Mouse (Mus musculus) midbrain, embryonic 12.5 days (tissue): ENCODE measurements around the gene Fam171a1. TPM values are rescaled to one million over a fixed set of nuclear protein-coding genes. Genes with fewer than 3 reads are reported as not detected.
"Not testable (repeated sequence)": the region's sequence is repeated elsewhere in the genome, so short reads cannot be mapped to it uniquely, and the experiment has no call there.

Experiments
- ATAC-seq: fragments of 200-750 bp; cut with Nextera tagmentation; 2 replicates; pipeline ENCODE4 v1.8.0; 2017; ENCODE audit warnings: low read depth, moderate TSS enrichment, moderate library complexity; ENCODE audit not compliant: low FRiP score
- H3K27ac ChIP-seq: fragments of 300-500 bp; sonication (generic); replicated peaks from 2 replicates; pipeline ENCODE4 v1.5.1; 2016; ENCODE audit warnings: mild to moderate bottlenecking
- H3K27me3 ChIP-seq: fragments of 300-500 bp; sonication (generic); 2 replicates; pipeline ENCODE4 v1.6.1; 2016; ENCODE audit warnings: mild to moderate bottlenecking
- H3K36me3 ChIP-seq: fragments of 300-500 bp; sonication (generic); 2 replicates; pipeline ENCODE4 v1.6.1; 2016
- H3K4me1 ChIP-seq: fragments of 300-500 bp; sonication (generic); 2 replicates; pipeline ENCODE4 v1.6.1; 2016
- H3K4me2 ChIP-seq: fragments of 300-500 bp; sonication (generic); replicated peaks from 2 replicates; pipeline ENCODE4 v1.6.1; 2016; ENCODE audit warnings: mild to moderate bottlenecking, moderate library complexity
- H3K4me3 ChIP-seq: fragments of 300-500 bp; sonication (generic); 2 replicates; pipeline ENCODE4 v1.5.1; 2016; ENCODE audit warnings: mild to moderate bottlenecking
- H3K9ac ChIP-seq: fragments of 300-500 bp; sonication (generic); replicated peaks from 2 replicates; pipeline ENCODE4 v1.6.1; 2016; ENCODE audit warnings: mild to moderate bottlenecking, moderate library complexity
- H3K9me3 ChIP-seq: fragments of 300-500 bp; sonication (generic); 2 replicates; pipeline ENCODE4 v1.6.1; 2016; ENCODE audit warnings: mild to moderate bottlenecking
- WGBS: fragments of 180-500 bp; shearing (Covaris S2); methylation state at CpG from one replicate; pipeline ENCODE4 v1.1.7; 2016; 5-methylcytosine and 5-hydroxymethylcytosine counted together
- polyA plus RNA-seq: library from polyadenylated mRNA; unstranded; fragments of >200 nt; fragmentation: Nextera tagmentation; extraction: Ambion mirVana; gene quantifications from 2 replicates; pipeline ENCODE4 v1.2.1, GENCODE M21; 2016

The Fam171a1 gene
- polyA plus RNA-seq, 1 experiment from 2014 or later, result 51.8 TPM

GRCm38 (mm10) chr2:3158682-3159412 is 44.8 kb downstream of the Fam171a1 start:
- Histone ChIP-seq H3K27me3 (no peaks in the 10 kb centered on the region), H3K36me3 (no peaks in the 10 kb centered on the region), H3K4me2 (no peak overlapping the region), H3K27ac (no peak overlapping the region), H3K4me3 (no peak overlapping the region), H3K9ac (no peak overlapping the region), H3K9me3 (no peaks in the 10 kb centered on the region), H3K4me1 (no peaks in the 10 kb centered on the region; the same call in 1 of the 2 replicates)
- 79% methylated on average over 8 of the region's 8 CpGs for WGBS
- ATAC-seq, result no peak

GRCm38 (mm10) chr2:3161578-3161977 is 47.6 kb downstream of the Fam171a1 start:
- Histone ChIP-seq H3K9ac (no peak overlapping the region), H3K27ac (no peak overlapping the region), H3K4me2 (no peak overlapping the region), H3K27me3 (no peaks in the 10 kb centered on the region), H3K36me3 (no peaks in the 10 kb centered on the region), H3K4me1 (no peaks in the 10 kb centered on the region), H3K4me3 (no peak overlapping the region), H3K9me3 (no peaks in the 10 kb centered on the region)
- 61% methylated on average over 1 of the region's 1 CpGs for WGBS
- ATAC-seq, result no peak

GRCm38 (mm10) chr2:3163501-3164076 is 49.6 kb downstream of the Fam171a1 start:
- no peak overlapping the region for H3K4me2 ChIP-seq
- H3K27ac ChIP-seq, result no peak overlapping the region
- no peaks in the 10 kb centered on the region for H3K36me3 ChIP-seq
- H3K27me3 ChIP-seq, result no peaks in the 10 kb centered on the region
- H3K9ac ChIP-seq, result no peak overlapping the region
- ATAC-seq, result no peak
- H3K9me3 ChIP-seq, result no peaks in the 10 kb centered on the region
- no peaks in the 10 kb centered on the region for H3K4me1 ChIP-seq
- 88% methylated on average over 9 of the region's 9 CpGs for WGBS
- H3K4me3 ChIP-seq, result no peak overlapping the region

GRCm38 (mm10) chr2:3165037-3165600 is 51.1 kb downstream of the Fam171a1 start:
- Histone ChIP-seq H3K27ac (no peak overlapping the region), H3K4me3 (no peak overlapping the region), H3K9me3 (no peaks in the 10 kb centered on the region), H3K36me3 (no peaks in the 10 kb centered on the region), H3K27me3 (no peaks in the 10 kb centered on the region), H3K9ac (no peak overlapping the region), H3K4me1 (peaks cover 4% of the 10 kb centered on the region; the same call in 1 of the 2 replicates), H3K4me2 (no peak overlapping the region)
- WGBS, result 82% methylated on average over 8 of the region's 8 CpGs
- no peak for ATAC-seq

- no peak overlapping the region for H3K4me2 ChIP-seq
- H3K4me1 ChIP-seq, result peaks cover 4% of the 10 kb centered on the region; the same call in 1 of the 2 replicates
- no peak overlapping the region for H3K9ac ChIP-seq
- H3K4me3 ChIP-seq, result no peak overlapping the region
- ATAC-seq, result no peak
- H3K27me3 ChIP-seq, result no peaks in the 10 kb centered on the region
- WGBS, result 75% methylated on average over 7 of the region's 7 CpGs
- H3K27ac ChIP-seq, result no peak overlapping the region
- no peaks in the 10 kb centered on the region for H3K9me3 ChIP-seq
- no peaks in the 10 kb centered on the region for H3K36me3 ChIP-seq
These were observed 52.0 kb downstream of the Fam171a1 start for GRCm38 (mm10) chr2:3165890-3166605.

- Histone ChIP-seq H3K36me3 (no peaks in the 10 kb centered on the region), H3K27ac (peak overlapping the region; percentile 65), H3K4me2 (0 out of 2 replicates have a peak overlapping the region, but pooled peaks have one; percentile 7), H3K9ac (no peak overlapping the region), H3K27me3 (no peaks in the 10 kb centered on the region), H3K4me3 (no peak overlapping the region), H3K9me3 (no peaks in the 10 kb centered on the region), H3K4me1 (peaks cover 4% of the 10 kb centered on the region; the same call in 1 of the 2 replicates)
- WGBS, result 80% methylated on average over 14 of the region's 14 CpGs
- peak; percentile 61; the same call in 1 of the 2 replicates for ATAC-seq
These were observed 54.8 kb downstream of the Fam171a1 start for GRCm38 (mm10) chr2:3168719-3169402.

GRCm38 (mm10) chr2:3169403-3169747 is 55.4 kb downstream of the Fam171a1 start:
- H3K4me1 ChIP-seq, result peaks cover 4% of the 10 kb centered on the region; the same call in 1 of the 2 replicates
- no peaks in the 10 kb centered on the region for H3K36me3 ChIP-seq
- H3K9me3 ChIP-seq, result no peaks in the 10 kb centered on the region
- H3K9ac ChIP-seq, result no peak overlapping the region
- peak; percentile 10; the same call in 1 of the 2 replicates for ATAC-seq
- H3K27me3 ChIP-seq, result no peaks in the 10 kb centered on the region
- no peak overlapping the region for H3K4me3 ChIP-seq
- 0 out of 2 replicates have a peak overlapping the region, but pooled peaks have one; percentile 7 for H3K4me2 ChIP-seq
- WGBS, result 79% methylated on average over 3 of the region's 3 CpGs
- peak overlapping the region; percentile 65; the same call in 1 of the 2 replicates for H3K27ac ChIP-seq

- Histone ChIP-seq H3K9me3 (no peaks in the 10 kb centered on the region), H3K9ac (no peak overlapping the region), H3K4me3 (no peak overlapping the region), H3K36me3 (no peaks in the 10 kb centered on the region), H3K4me2 (no peak overlapping the region), H3K27ac (no peak overlapping the region), H3K4me1 (peaks cover 4% of the 10 kb centered on the region; the same call in 1 of the 2 replicates), H3K27me3 (no peaks in the 10 kb centered on the region)
- ATAC-seq, result no peak
- WGBS, result 74% methylated on average over 3 of the region's 3 CpGs
These were observed 57.8 kb downstream of the Fam171a1 start for GRCm38 (mm10) chr2:3171774-3172173.

- Histone ChIP-seq H3K36me3 (no peaks in the 10 kb centered on the region), H3K27ac (no peak overlapping the region), H3K9me3 (no peaks in the 10 kb centered on the region), H3K27me3 (no peaks in the 10 kb centered on the region), H3K4me3 (no peak overlapping the region), H3K4me1 (peaks cover 4% of the 10 kb centered on the region; the same call in 1 of the 2 replicates), H3K9ac (no peak overlapping the region), H3K4me2 (no peak overlapping the region)
- ATAC-seq, result no peak
- WGBS, result 89% methylated on average over 3 of the region's 3 CpGs
These were observed 58.6 kb downstream of the Fam171a1 start for GRCm38 (mm10) chr2:3172656-3173055.

- H3K36me3 ChIP-seq, result peaks cover 14% of the 10 kb centered on the region; the same call in 1 of the 2 replicates
These were observed 60.9 kb downstream of the Fam171a1 start for GRCm38 (mm10) chr2:3174890-3175289.

GRCm38 (mm10) chr2:3175988-3176387 is 62.0 kb downstream of the Fam171a1 start:
- not testable (repeated sequence) for H3K27me3 ChIP-seq, H3K4me2 ChIP-seq, H3K27ac ChIP-seq, H3K9me3 ChIP-seq, H3K4me3 ChIP-seq, ATAC-seq, H3K9ac ChIP-seq, H3K4me1 ChIP-seq
- WGBS, result 93% methylated on average over 4 of the region's 4 CpGs
- peaks cover 18% of the 10 kb centered on the region for H3K36me3 ChIP-seq

More at GRCm38 (mm10) chr2:3174890-3175289, 60.9 kb downstream of the Fam171a1 start:
- Histone ChIP-seq H3K9ac (no peak overlapping the region), H3K9me3 (no peaks in the 10 kb centered on the region), H3K27me3 (no peaks in the 10 kb centered on the region), H3K4me3 (no peak overlapping the region), H3K27ac (no peak overlapping the region), H3K4me1 (no peaks in the 10 kb centered on the region; the same call in 1 of the 2 replicates), H3K4me2 (no peak overlapping the region)
- WGBS, result 85% methylated on average over 5 of the region's 5 CpGs
- ATAC-seq, result no peak
